Mouse (Mus musculus) brain, embryonic 14.5 days (tissue): ENCODE measurements around the gene Snx21.

Source experiments
- CTCF ChIP-seq: fragments of 200-500 bp; IDR thresholded peaks from 2 replicates; pipeline ENCODE4 v1.5.1; 2012; ENCODE audit warnings: inconsistent platforms, mild to moderate bottlenecking, moderate library complexity, borderline replicate concordance; ENCODE audit not compliant: insufficient read depth, insufficient read length; ENCODE audit errors: extremely low read depth
- POLR2A ChIP-seq: fragments of 200-500 bp; IDR thresholded peaks from 2 replicates; pipeline ENCODE4 v1.6.1; 2012; ENCODE audit warnings: mild to moderate bottlenecking, inconsistent platforms, borderline replicate concordance; ENCODE audit not compliant: poor library complexity, insufficient read depth, insufficient read length, severe bottlenecking; ENCODE audit errors: extremely low read depth

DNA sequence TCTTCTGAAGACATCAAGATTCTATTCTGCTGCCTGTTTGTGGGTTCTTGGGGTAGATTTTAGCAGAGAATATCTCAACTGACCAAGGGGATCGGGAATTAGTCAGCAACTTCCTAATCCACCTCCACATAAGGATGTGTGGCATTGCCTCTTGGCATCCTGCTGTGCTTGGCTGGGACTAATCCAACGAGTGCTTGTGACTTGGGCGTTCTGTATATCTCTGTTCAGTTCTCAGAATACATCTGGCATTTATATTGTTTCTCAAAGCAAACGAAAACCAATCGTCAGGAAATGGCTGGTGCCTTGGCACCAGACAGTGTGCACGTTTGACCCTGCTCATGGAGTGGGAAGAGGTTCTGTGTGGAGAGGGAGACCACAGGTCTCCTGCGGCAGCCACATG lies 45.7 kb upstream of the Snx21 start:
- TF ChIP-seq CTCF (no peak), POLR2A (no peak)
